Mouse (Mus musculus) lung, embryonic 16.5 days (tissue): ENCODE measurements at regions not wholly inside any gene's neighbourhood (a gene's known extent, or its start where the extent isn't known, plus 50 kb on each side); places are given as distances from the start of the nearest gene placed in this dataset.

Source experiments
- ATAC-seq: fragments of 200-750 bp; cut with Nextera tagmentation; 2 replicates; pipeline ENCODE4 v1.8.0; 2017; ENCODE audit warnings: low read depth, mild to moderate bottlenecking, moderate library complexity
- H3K27ac ChIP-seq: fragments of 300-500 bp; sonication (generic); 2 replicates; pipeline ENCODE4 v1.5.1; 2014; ENCODE audit warnings: mild to moderate bottlenecking, control low read depth, low read length
- H3K27me3 ChIP-seq: fragments of 300-500 bp; sonication (generic); 2 replicates; pipeline ENCODE4 v1.6.1; 2014; ENCODE audit warnings: low read depth, low read length, mixed read lengths; ENCODE audit not compliant: control insufficient read depth, insufficient read depth
- H3K36me3 ChIP-seq: fragments of 300-500 bp; sonication (generic); 2 replicates; pipeline ENCODE4 v1.6.1; 2014; ENCODE audit warnings: low read length; ENCODE audit not compliant: control insufficient read depth, insufficient read depth
- H3K4me1 ChIP-seq: fragments of 300-500 bp; sonication (generic); replicated peaks from 2 replicates; pipeline ENCODE4 v1.6.1; 2014; ENCODE audit warnings: low read length, mixed read lengths; ENCODE audit not compliant: control insufficient read depth, insufficient read depth
- H3K4me2 ChIP-seq: fragments of 300-500 bp; sonication (generic); 2 replicates; pipeline ENCODE4 v1.6.1; 2014; ENCODE audit warnings: low read depth, low read length, control low read depth
- H3K4me3 ChIP-seq: fragments of 300-500 bp; sonication (generic); 2 replicates; pipeline ENCODE4 v1.5.1; 2014; ENCODE audit warnings: mild to moderate bottlenecking, low read length, control low read depth
- H3K9ac ChIP-seq: fragments of 300-500 bp; sonication (generic); 2 replicates; pipeline ENCODE4 v1.6.1; 2014; ENCODE audit warnings: low read length, control low read depth
- H3K9me3 ChIP-seq: fragments of 300-500 bp; sonication (generic); 2 replicates; pipeline ENCODE4 v1.6.1; 2016; ENCODE audit warnings: low read length; ENCODE audit not compliant: control insufficient read depth
- WGBS: fragments of 180-500 bp; shearing (Covaris S2); extraction: QIAGEN DNeasy Blood & Tissue Kit; methylation state at CpG from one replicate; pipeline ENCODE4 v1.1.7; 2014; 5-methylcytosine and 5-hydroxymethylcytosine counted together

DNA sequence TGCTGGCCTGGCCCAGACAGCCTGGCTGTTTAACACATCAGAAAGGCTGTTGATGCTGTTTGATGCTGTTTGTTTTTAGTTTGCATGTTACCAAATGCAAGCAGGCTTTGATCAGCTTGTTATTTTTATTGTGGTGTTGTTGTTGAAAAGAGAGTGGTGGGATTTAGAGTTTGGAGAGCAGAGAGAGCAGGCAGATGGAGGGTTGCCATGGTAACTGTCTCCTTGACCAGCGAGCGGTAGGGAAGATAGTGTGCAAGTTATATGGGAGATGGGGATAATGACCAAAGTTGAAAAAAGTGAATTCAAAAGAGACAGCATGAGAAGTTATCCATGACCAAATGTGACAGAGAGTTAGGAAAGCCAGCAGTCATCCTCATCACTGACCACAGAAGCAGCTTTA lies 83.3 kb downstream of the Cmc2 start:
- no peak overlapping the region for H3K27ac ChIP-seq
- H3K4me1 ChIP-seq = no peaks in the 10 kb centered on the region
- ATAC-seq = no peak
- H3K36me3 ChIP-seq = no peaks in the 10 kb centered on the region
- H3K9me3 ChIP-seq = no peaks in the 10 kb centered on the region
- H3K9ac ChIP-seq = no peak overlapping the region
- H3K4me2 ChIP-seq = no peak overlapping the region
- H3K27me3 ChIP-seq = no peaks in the 10 kb centered on the region
- 51% methylated on average over 2 of the region's 2 CpGs for WGBS
- H3K4me3 ChIP-seq = no peak overlapping the region

DNA sequence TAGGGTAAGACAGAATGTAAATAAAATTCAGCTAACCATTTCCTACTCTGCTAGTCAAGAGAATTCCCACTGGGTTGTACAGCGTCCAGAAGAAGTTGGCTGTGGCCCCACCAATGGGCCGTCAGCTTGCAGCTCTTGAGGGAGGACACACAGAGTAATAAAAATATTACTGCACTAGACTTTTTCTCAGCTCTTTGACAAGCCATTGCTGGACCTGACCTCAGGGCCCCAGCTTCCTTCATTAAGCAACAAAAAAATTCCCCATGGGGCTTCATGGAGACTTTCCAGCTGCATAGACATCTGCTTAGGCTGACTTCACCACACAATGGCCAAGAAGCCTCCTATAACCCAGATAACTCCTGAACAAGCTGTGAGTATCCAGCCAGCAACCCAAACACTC lies 89.1 kb downstream of the Cmc2 start:
- Histone ChIP-seq H3K36me3 (no peaks in the 10 kb centered on the region), H3K4me1 (peaks cover 4% of the 10 kb centered on the region; the same call in 1 of the 2 replicates), H3K9me3 (no peaks in the 10 kb centered on the region), H3K9ac (no peak overlapping the region), H3K4me3 (no peak overlapping the region), H3K27ac (0 out of 2 replicates have a peak overlapping the region, but pooled peaks have one; percentile 55), H3K27me3 (no peaks in the 10 kb centered on the region), H3K4me2 (no peak overlapping the region)
- WGBS = 47% methylated on average over 2 of the region's 2 CpGs
- ATAC-seq = peak; percentile 95

GRCm38 (mm10) chr8:116829631-116830030 lies 91.6 kb downstream of the Cmc2 start:
- Histone ChIP-seq H3K36me3 (no peaks in the 10 kb centered on the region), H3K9me3 (no peaks in the 10 kb centered on the region), H3K4me3 (no peak overlapping the region), H3K9ac (no peak overlapping the region), H3K27me3 (no peaks in the 10 kb centered on the region), H3K27ac (no peak overlapping the region), H3K4me1 (peaks cover 4% of the 10 kb centered on the region; the same call in 1 of the 2 replicates), H3K4me2 (no peak overlapping the region)
- 86% methylated on average over 3 of the region's 3 CpGs for WGBS
- no peak for ATAC-seq

DNA sequence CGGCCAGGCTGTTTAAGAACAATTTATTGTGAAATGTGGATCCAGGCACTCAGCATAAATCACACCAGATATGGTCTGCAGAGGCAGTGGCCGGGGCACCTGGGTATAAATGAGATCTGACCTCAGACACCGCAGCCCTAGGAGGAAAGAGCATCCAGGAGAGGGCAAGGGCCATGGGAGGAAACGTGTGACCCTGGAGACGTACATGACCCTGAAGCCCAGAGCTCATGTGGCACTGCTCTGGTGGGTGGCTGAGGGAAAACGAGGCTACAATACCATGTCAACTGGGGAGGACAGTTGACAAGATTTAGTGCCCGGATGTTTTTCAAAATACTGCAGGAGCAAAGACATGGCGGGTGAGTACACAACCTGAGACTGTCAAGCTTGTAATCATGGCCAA lies 93.0 kb downstream of the Cmc2 start:
- ATAC-seq = no peak

GRCm38 (mm10) chr8:116827141-116827540 lies 94.1 kb downstream of the Cmc2 start:
- H3K4me3 ChIP-seq = no peak overlapping the region
- no peak overlapping the region for H3K27ac ChIP-seq
- no peak overlapping the region for H3K4me2 ChIP-seq
- no peak overlapping the region for H3K9ac ChIP-seq
- WGBS = 93% methylated on average over 13 of the region's 13 CpGs
- no peaks in the 10 kb centered on the region for H3K9me3 ChIP-seq
- H3K36me3 ChIP-seq = no peaks in the 10 kb centered on the region
- H3K27me3 ChIP-seq = no peaks in the 10 kb centered on the region
- peaks cover 4% of the 10 kb centered on the region; the same call in 1 of the 2 replicates for H3K4me1 ChIP-seq
- ATAC-seq = no peak

More for the DNA sequence above, 93.0 kb downstream of the Cmc2 start:
- H3K4me2 ChIP-seq = no peak overlapping the region
- H3K4me3 ChIP-seq = no peak overlapping the region
- no peaks in the 10 kb centered on the region for H3K36me3 ChIP-seq
- H3K9me3 ChIP-seq = no peaks in the 10 kb centered on the region
- H3K4me1 ChIP-seq = peaks cover 4% of the 10 kb centered on the region; the same call in 1 of the 2 replicates
- no peak overlapping the region for H3K27ac ChIP-seq
- no peaks in the 10 kb centered on the region for H3K27me3 ChIP-seq
- no peak overlapping the region for H3K9ac ChIP-seq
- WGBS = 70% methylated on average over 8 of the region's 8 CpGs

DNA sequence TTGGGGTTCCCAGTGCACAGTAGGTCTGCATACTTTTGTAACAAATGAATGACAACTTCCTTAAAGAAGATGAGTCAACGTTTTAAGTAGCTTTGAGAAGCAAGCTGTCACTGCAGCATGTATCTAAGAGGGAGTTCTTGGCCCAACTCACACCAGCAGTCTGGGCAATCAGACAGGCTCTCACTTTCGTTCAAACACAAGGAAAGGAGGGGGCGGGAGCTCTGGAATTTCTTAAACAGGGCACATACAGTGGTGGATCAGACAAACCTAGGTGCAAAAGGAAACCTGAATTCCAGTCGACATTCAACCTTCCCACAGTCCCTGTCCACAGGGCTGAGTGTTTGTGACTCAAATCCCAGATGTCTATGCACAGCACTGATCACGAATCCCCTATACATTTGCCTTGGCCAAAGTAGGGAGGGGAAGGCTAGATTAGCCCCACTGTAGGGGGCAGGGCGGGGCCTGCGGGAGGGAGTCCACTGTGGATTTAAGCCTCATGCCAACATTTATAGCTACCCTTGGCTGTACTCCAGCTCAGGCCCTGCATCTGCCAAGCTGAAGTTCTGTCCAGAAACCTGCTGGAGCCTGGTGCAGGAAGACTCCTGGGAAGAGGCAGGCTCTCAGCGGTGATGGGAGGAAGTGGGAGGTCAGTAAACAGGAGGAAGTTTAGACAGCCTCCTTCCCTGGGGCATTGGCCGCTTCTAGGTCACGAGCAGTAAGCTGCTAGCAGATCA lies 81.5 kb upstream of the Cdyl2 start:
- Histone ChIP-seq H3K27ac (peak overlapping the region; percentile 75), H3K4me3 (peak overlapping the region; percentile 16; the same call in 1 of the 2 replicates), H3K27me3 (no peaks in the 10 kb centered on the region), H3K9ac (no peak overlapping the region), H3K36me3 (no peaks in the 10 kb centered on the region), H3K4me1 (peaks cover 9% of the 10 kb centered on the region), H3K9me3 (no peaks in the 10 kb centered on the region), H3K4me2 (peak overlapping the region; percentile 26)
- 12% methylated on average over 10 of the region's 10 CpGs for WGBS
- ATAC-seq = peak; percentile 92

- Histone ChIP-seq H3K4me1 (no peaks in the 10 kb centered on the region), H3K27me3 (no peaks in the 10 kb centered on the region), H3K36me3 (no peaks in the 10 kb centered on the region), H3K4me3 (no peak overlapping the region), H3K27ac (no peak overlapping the region), H3K4me2 (no peak overlapping the region), H3K9ac (no peak overlapping the region), H3K9me3 (peaks cover 6% of the 10 kb centered on the region)
- no peak for ATAC-seq
- 94% methylated on average over 32 of the region's 32 CpGs for WGBS
Measured at GRCm38 (mm10) chr8:116801313-116801712, 68.5 kb upstream of the Cdyl2 start.

GRCm38 (mm10) chr8:116800636-116801035 lies 67.8 kb upstream of the Cdyl2 start:
- no peak overlapping the region for H3K4me2 ChIP-seq
- H3K4me1 ChIP-seq = no peaks in the 10 kb centered on the region
- no peak for ATAC-seq
- H3K36me3 ChIP-seq = no peaks in the 10 kb centered on the region
- H3K9ac ChIP-seq = no peak overlapping the region
- 79% methylated on average over 14 of the region's 14 CpGs for WGBS
- no peak overlapping the region for H3K4me3 ChIP-seq
- H3K9me3 ChIP-seq = peaks cover 6% of the 10 kb centered on the region
- no peak overlapping the region for H3K27ac ChIP-seq
- H3K27me3 ChIP-seq = no peaks in the 10 kb centered on the region

DNA sequence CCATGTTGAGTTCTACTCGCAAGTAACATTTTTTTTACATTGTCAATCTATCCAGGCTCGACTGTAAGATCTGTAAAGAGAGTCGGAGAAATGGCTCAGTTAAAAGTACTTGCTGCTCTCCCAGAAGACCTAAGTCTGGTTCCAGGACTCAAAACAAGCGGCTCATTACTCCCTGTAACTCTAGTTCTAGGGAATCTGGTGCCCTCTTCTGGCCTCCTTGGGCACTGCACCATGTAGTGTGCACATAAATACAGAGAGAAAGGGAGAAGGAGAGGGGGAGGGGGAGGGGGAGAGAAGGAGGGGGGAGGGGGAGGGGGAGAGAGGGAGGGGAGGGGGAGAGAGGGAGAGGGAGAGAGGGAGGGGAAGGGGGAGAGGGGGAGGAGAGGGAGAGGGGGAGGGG lies 66.2 kb upstream of the Cdyl2 start:
- 94% methylated on average over 4 of the region's 4 CpGs for WGBS
- Histone ChIP-seq H3K9me3 (peaks cover 6% of the 10 kb centered on the region), H3K36me3 (no peaks in the 10 kb centered on the region), H3K4me3 (no peak overlapping the region), H3K27ac (no peak overlapping the region), H3K9ac (no peak overlapping the region), H3K4me1 (no peaks in the 10 kb centered on the region), H3K4me2 (no peak overlapping the region), H3K27me3 (no peaks in the 10 kb centered on the region)
- no peak for ATAC-seq
